Mouse (Mus musculus) embryonic stem cell, embryonic (primary cell): Measurements from ENCODE around the gene Clec3b.

ENCODE experiments used
- CTCF ChIA-PET, 4 experiments: fragments of 300-600 bp in 2 of 4; fragments of 350-600 bp in 2 of 4; sonication (Branson Sonifier 250); formaldehyde crosslinking; loops; one replicate each; lab custom pipeline; 2022; ENCODE audit warnings: inconsistent platforms in 2 of 4; lab: Charles Lee
- POLR2A ChIA-PET, 4 experiments: fragments of 300-600 bp in 2 of 4; fragments of 350-600 bp in 2 of 4; sonication (Branson Sonifier 250); formaldehyde crosslinking; loops; one replicate each; lab custom pipeline; 2022; ENCODE audit warnings: antibody characterized with exemption in 4 of 4, inconsistent platforms in 1 of 4; lab: Charles Lee

Gene Clec3b

GRCm38 (mm10) chr9:123150241-123151020 is at the start of gene Clec3b:
Gene Clec3b, plus strand, starts transcription at chr9:123150946.
- POLR2A ChIA-PET = no interaction called here
- CTCF ChIA-PET = no interaction called here

- POLR2A ChIA-PET = interaction anchor here in 1 of 4 experiments (9.5 kb wide), 1 partner anchor 10 kb away, joined by 69 read pairs; the partner anchor contains the start of genes Exosc7 and Zdhhc3
Measured at GRCm38 (mm10) chr9:123103425-123103824, 47.3 kb upstream of the Clec3b start.

GRCm38 (mm10) chr9:123104362-123104761 is 46.4 kb upstream of the Clec3b start:
- ChIA-PET CTCF (no interaction called here), POLR2A (interaction anchor here in 1 of 4 experiments (1.2 to 9.5 kb wide), 2 partner anchors 9 to 17 kb away, joined by 3 to 69 read pairs; partner anchors contain the start of genes Exosc7 and Zdhhc3)

More at GRCm38 (mm10) chr9:123103425-123103824, 47.3 kb upstream of the Clec3b start:
- CTCF ChIA-PET = no interaction called here

- POLR2A ChIA-PET = interaction anchor here in 1 of 4 experiments (1.3 to 2.9 kb wide), 2 partner anchors 9 to 10 kb away, joined by 3 to 9 read pairs; no protein-coding TSS in a partner anchor
- CTCF ChIA-PET = no interaction called here
Measured at GRCm38 (mm10) chr9:123107186-123107585, 43.6 kb upstream of the Clec3b start.

- ChIA-PET POLR2A (interaction anchor here in 1 of 4 experiments (0.9 to 2.9 kb wide), 2 partner anchors 12 to 89 kb away, joined by 3 to 9 read pairs; no protein-coding TSS in a partner anchor), CTCF (no interaction called here)
Measured at GRCm38 (mm10) chr9:123109188-123109587, 41.6 kb upstream of the Clec3b start.

GRCm38 (mm10) chr9:123111751-123112221 is 39.0 kb upstream of the Clec3b start:
- ChIA-PET POLR2A (interaction anchor here in 3 of 4 experiments (1.0 to 4.5 kb wide), 15 partner anchors 10 to 393 kb away, joined by 3 to 69 read pairs (median 7); no protein-coding TSS in a partner anchor), CTCF (interaction anchor here in 1 of 4 experiments (0.6 kb wide), 1 partner anchor 126 kb away, joined by 7 read pairs; no protein-coding TSS in a partner anchor)

- ChIA-PET POLR2A (interaction anchor here (0.5 to 4.5 kb wide), 54 partner anchors 10 to 1645 kb away, joined by 3 to 69 read pairs (median 5); partner anchors contain the start of genes Sacm1l (in 2 of the 4), 1110059G10Rik (in 1 of the 4), Cdcp1 (in 1 of the 4) and Kif15 (in 1 of the 4)), CTCF (interaction anchor here in 2 of 4 experiments (0.5 to 1.7 kb wide), 5 partner anchors 9 to 539 kb away, joined by 3 to 8 read pairs (median 3); no protein-coding TSS in a partner anchor)
Measured at GRCm38 (mm10) chr9:123112805-123113521, 37.8 kb upstream of the Clec3b start, which contains the start of the genes Zdhhc3 and Exosc7. Gene Zdhhc3, minus strand, starts transcription at chr9:123113205. Gene Exosc7, plus strand, starts transcription at chr9:123113215.

GRCm38 (mm10) chr9:123113931-123114330 is 36.8 kb upstream of the Clec3b start:
- ChIA-PET CTCF (interaction anchor here in 1 of 4 experiments (1.7 kb wide), 1 partner anchor 10 kb away, joined by 8 read pairs; no protein-coding TSS in a partner anchor), POLR2A (interaction anchor here (1.0 to 4.5 kb wide), 30 partner anchors 9 to 415 kb away, joined by 3 to 69 read pairs (median 7); partner anchors contain the start of genes Cdcp1 (in 1 of the 4), Lars2 (in 1 of the 4), Limd1 (in 1 of the 4) and Sacm1l (in 1 of the 4))

- ChIA-PET CTCF (interaction anchor here in 2 of 4 experiments (0.6 to 1.0 kb wide), 2 partner anchors 8 to 88 kb away, joined by 3 read pairs; no protein-coding TSS in a partner anchor), POLR2A (interaction anchor here in 3 of 4 experiments (0.6 to 4.5 kb wide), 5 partner anchors 8 to 40 kb away, joined by 3 to 69 read pairs (median 3); no protein-coding TSS in a partner anchor)
Measured at GRCm38 (mm10) chr9:123115566-123115965, 35.2 kb upstream of the Clec3b start.

GRCm38 (mm10) chr9:123123017-123123416 is 27.7 kb upstream of the Clec3b start:
- CTCF ChIA-PET = interaction anchor here (0.6 to 1.7 kb wide), 14 partner anchors 8 to 598 kb away, joined by 3 to 9 read pairs (median 4); partner anchors contain the start of genes Exosc7 (in 1 of the 4) and Zdhhc3 (in 1 of the 4)
- POLR2A ChIA-PET = interaction anchor here in 3 of 4 experiments (0.6 to 6.0 kb wide), 8 partner anchors 8 to 407 kb away, joined by 3 to 56 read pairs (median 3); partner anchors contain the start of genes Exosc7 (in 3 of the 3), Zdhhc3 (in 3 of the 3) and Sacm1l (in 1 of the 3)

- CTCF ChIA-PET = interaction anchor here (0.5 to 1.7 kb wide), 15 partner anchors 9 to 539 kb away, joined by 3 to 9 read pairs (median 3); partner anchors contain the start of genes Exosc7 (in 1 of the 4), Limd1 (in 1 of the 4) and Zdhhc3 (in 1 of the 4)
- POLR2A ChIA-PET = interaction anchor here in 3 of 4 experiments (0.6 to 6.0 kb wide), 7 partner anchors 9 to 406 kb away, joined by 3 to 56 read pairs (median 3); partner anchors contain the start of genes Exosc7 (in 3 of the 3), Zdhhc3 (in 3 of the 3) and Sacm1l (in 1 of the 3)
Measured at GRCm38 (mm10) chr9:123123571-123124412, 27.0 kb upstream of the Clec3b start.

GRCm38 (mm10) chr9:123124413-123124981 is 26.2 kb upstream of the Clec3b start:
- POLR2A ChIA-PET = interaction anchor here in 2 of 4 experiments (0.6 to 6.0 kb wide), 4 partner anchors 10 to 80 kb away, joined by 3 to 56 read pairs (median 4); partner anchors contain the start of genes Exosc7 (in 1 of the 2) and Zdhhc3 (in 1 of the 2)
- CTCF ChIA-PET = interaction anchor here in 2 of 4 experiments (0.7 to 1.7 kb wide), 3 partner anchors 11 to 538 kb away, joined by 3 to 8 read pairs (median 4); partner anchors contain the start of genes Exosc7 (in 1 of the 2) and Zdhhc3 (in 1 of the 2)

- POLR2A ChIA-PET = interaction anchor here in 2 of 4 experiments (0.8 to 4.0 kb wide), 5 partner anchors 9 to 125 kb away, joined by 3 to 20 read pairs (median 3); partner anchors contain the start of genes Exosc7 (in 2 of the 2) and Zdhhc3 (in 2 of the 2)
- CTCF ChIA-PET = no interaction called here
Measured at GRCm38 (mm10) chr9:123127663-123128062, 23.1 kb upstream of the Clec3b start.

- ChIA-PET POLR2A (interaction anchor here in 2 of 4 experiments (0.5 to 2.9 kb wide), 4 partner anchors 9 to 325 kb away, joined by 3 to 16 read pairs (median 3); partner anchors contain the start of genes Exosc7 (in 1 of the 2) and Zdhhc3 (in 1 of the 2)), CTCF (interaction anchor here in 3 of 4 experiments (0.6 to 2.3 kb wide), 3 partner anchors 9 to 10 kb away, joined by 4 to 9 read pairs (median 7); no protein-coding TSS in a partner anchor)
Measured at GRCm38 (mm10) chr9:123132994-123133393, 17.8 kb upstream of the Clec3b start.

GRCm38 (mm10) chr9:123136953-123137682 is 13.6 kb upstream of the Clec3b start:
- CTCF ChIA-PET = no interaction called here
- POLR2A ChIA-PET = interaction anchor here in 1 of 4 experiments (1.2 to 1.6 kb wide), 3 partner anchors 17 to 24 kb away, joined by 3 to 4 read pairs (median 3); partner anchors contain the start of genes Exosc7 and Zdhhc3
